Mouse (Mus musculus): ENCODE measurements around the gene Agrp.

DNA sequence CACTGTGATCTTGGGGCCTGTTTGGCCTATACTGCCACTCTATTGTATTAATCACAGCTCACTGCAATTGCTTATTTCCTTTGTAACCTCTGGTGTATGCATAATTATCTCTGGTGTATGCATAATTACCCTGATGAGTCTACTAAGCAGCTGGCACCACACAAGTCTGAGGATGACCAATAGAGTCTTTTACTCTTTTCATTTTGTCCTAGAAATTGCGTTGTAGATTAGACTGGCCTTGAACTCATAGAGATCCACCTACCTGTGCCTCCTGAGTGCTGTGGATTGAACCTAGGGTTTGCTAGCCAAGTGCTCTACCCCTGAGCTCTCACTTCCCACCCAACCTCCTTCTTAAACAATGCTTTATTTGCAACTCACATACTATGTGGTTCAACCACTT, 11.1 kb downstream of the Agrp start:
- TF ChIP-seq CTCF (IDR thresholded peaks at IDR 0.05; ENCODE audit: low read depth, low read length) (no peak), TAL1 (conservative IDR thresholded peaks at IDR 0.05; ENCODE audit: low read depth, low read length) (no peak)
